Mouse (Mus musculus): ENCODE data around the gene Tmbim1. TPM values are rescaled to one million over a fixed set of nuclear protein-coding genes. Genes with fewer than 3 reads are reported as not detected.
"Not testable (repeated sequence)": the region's sequence is repeated elsewhere in the genome, so short reads cannot be mapped to it uniquely, and the experiment has no call there.

The Tmbim1 gene
- polyA plus RNA-seq (2015; fragmentation: Nextera tagmentation; extraction: Ambion mirVana): 58.8 and 69.6 TPM in 2 replicates

GRCm38 (mm10) chr1:74305522-74305921, at the start of gene Tmbim1:
Gene Tmbim1 (minus strand): TSS chr1:74305622.
- ATAC-seq (ENCODE audit: insufficient number of reproducible peaks, low FRiP score, low TSS enrichment, low read depth): no peak
- 69% methylated on average over 2 of the region's 2 CpGs for WGBS
- H3K27ac ChIP-seq: peak within 1 kb of the TSS; percentile 94
- H3K4me2 ChIP-seq: peak within 1 kb of the TSS; percentile 67
- no peak within 1 kb of the TSS for H3K9ac ChIP-seq
- no peaks in the 10 kb centered on the region for H3K9me3 ChIP-seq
- H3K4me1 ChIP-seq: peaks cover 32% of the 10 kb centered on the region
- H3K4me3 ChIP-seq: peak within 1 kb of the TSS; percentile 76
- H3K27me3 ChIP-seq: no peaks in the 10 kb centered on the region
- H3K36me3 ChIP-seq: no peaks in the 10 kb centered on the region

GRCm38 (mm10) chr1:74353453-74354229, 48.2 kb upstream of the Tmbim1 start:
- WGBS: 91% methylated on average over 9 of the region's 9 CpGs
- H3K4me2 ChIP-seq: no peak overlapping the region
- no peak for ATAC-seq (ENCODE audit: insufficient number of reproducible peaks, low FRiP score, low TSS enrichment, low read depth)
- H3K9ac ChIP-seq: no peak overlapping the region
- H3K9me3 ChIP-seq: no peaks in the 10 kb centered on the region
- no peaks in the 10 kb centered on the region for H3K4me1 ChIP-seq
- H3K36me3 ChIP-seq: peaks cover 40% of the 10 kb centered on the region
- no peak overlapping the region for H3K4me3 ChIP-seq
- no peak overlapping the region for H3K27ac ChIP-seq
- H3K27me3 ChIP-seq: no peaks in the 10 kb centered on the region

GRCm38 (mm10) chr1:74352532-74353096, 47.2 kb upstream of the Tmbim1 start:
- 80% methylated on average over 5 of the region's 5 CpGs for WGBS
- peaks cover 42% of the 10 kb centered on the region for H3K36me3 ChIP-seq
- no peaks in the 10 kb centered on the region for H3K9me3 ChIP-seq
- no peak overlapping the region for H3K9ac ChIP-seq
- H3K27ac ChIP-seq: no peak overlapping the region
- no peak overlapping the region for H3K4me3 ChIP-seq
- H3K4me1 ChIP-seq: no peaks in the 10 kb centered on the region
- no peak for ATAC-seq (ENCODE audit: insufficient number of reproducible peaks, low FRiP score, low TSS enrichment, low read depth)
- H3K27me3 ChIP-seq: no peaks in the 10 kb centered on the region
- no peak overlapping the region for H3K4me2 ChIP-seq

- H3K4me2 ChIP-seq: no peak overlapping the region
- H3K4me3 ChIP-seq: no peak overlapping the region
- H3K9ac ChIP-seq: no peak overlapping the region
- peaks cover 45% of the 10 kb centered on the region for H3K36me3 ChIP-seq
- no peak for ATAC-seq (ENCODE audit: insufficient number of reproducible peaks, low FRiP score, low TSS enrichment, low read depth)
- no peaks in the 10 kb centered on the region for H3K27me3 ChIP-seq
- H3K27ac ChIP-seq: no peak overlapping the region
- H3K9me3 ChIP-seq: no peaks in the 10 kb centered on the region
- 86% methylated on average over 13 of the region's 13 CpGs for WGBS
- no peaks in the 10 kb centered on the region for H3K4me1 ChIP-seq
Measured at GRCm38 (mm10) chr1:74351185-74351769, 45.9 kb upstream of the Tmbim1 start.

GRCm38 (mm10) chr1:74344163-74344916, 38.9 kb upstream of the Tmbim1 start:
- Histone ChIP-seq H3K27me3 (no peaks in the 10 kb centered on the region), H3K4me3 (no peak overlapping the region), H3K9ac (no peak overlapping the region), H3K4me2 (no peak overlapping the region), H3K4me1 (peaks cover 8% of the 10 kb centered on the region; the same call in 1 of the 2 replicates), H3K27ac (no peak overlapping the region), H3K9me3 (no peaks in the 10 kb centered on the region), H3K36me3 (peaks cover 10% of the 10 kb centered on the region)
- WGBS: 67% methylated on average over 11 of the region's 11 CpGs
- ATAC-seq (ENCODE audit: insufficient number of reproducible peaks, low FRiP score, low TSS enrichment, low read depth): no peak

- H3K27me3 ChIP-seq: no peaks in the 10 kb centered on the region
Measured at GRCm38 (mm10) chr1:74343161-74343560, 37.7 kb upstream of the Tmbim1 start.

GRCm38 (mm10) chr1:74342308-74342707, 36.9 kb upstream of the Tmbim1 start:
- H3K9ac ChIP-seq: no peak overlapping the region
- H3K4me3 ChIP-seq: no peak overlapping the region
- peaks cover 17% of the 10 kb centered on the region; the same call in 1 of the 2 replicates for H3K4me1 ChIP-seq
- H3K27ac ChIP-seq: no peak overlapping the region
- H3K36me3 ChIP-seq: 0 out of 2 replicates have a peak, but pooled peaks cover under 1% of the 10 kb centered on the region
- WGBS: 92% methylated on average over 1 of the region's 1 CpGs
- H3K4me2 ChIP-seq: no peak overlapping the region
- no peaks in the 10 kb centered on the region for H3K9me3 ChIP-seq
- H3K27me3 ChIP-seq: no peaks in the 10 kb centered on the region
- ATAC-seq (ENCODE audit: insufficient number of reproducible peaks, low FRiP score, low TSS enrichment, low read depth): no peak

More at GRCm38 (mm10) chr1:74343161-74343560, 37.7 kb upstream of the Tmbim1 start:
- Histone ChIP-seq H3K4me1 (peaks cover 12% of the 10 kb centered on the region; the same call in 1 of the 2 replicates), H3K4me2 (no peak overlapping the region), H3K36me3 (0 out of 2 replicates have a peak, but pooled peaks cover 5% of the 10 kb centered on the region), H3K27ac (no peak overlapping the region), H3K9ac (no peak overlapping the region), H3K9me3 (no peaks in the 10 kb centered on the region), H3K4me3 (no peak overlapping the region)
- WGBS: 63% methylated on average over 5 of the region's 5 CpGs
- ATAC-seq (ENCODE audit: insufficient number of reproducible peaks, low FRiP score, low TSS enrichment, low read depth): no peak

- Histone ChIP-seq H3K4me2 (no peak overlapping the region), H3K27me3 (no peaks in the 10 kb centered on the region), H3K9me3 (no peaks in the 10 kb centered on the region), H3K27ac (no peak overlapping the region), H3K4me3 (no peak overlapping the region), H3K36me3 (no peaks in the 10 kb centered on the region), H3K4me1 (peaks cover 17% of the 10 kb centered on the region; the same call in 1 of the 2 replicates), H3K9ac (no peak overlapping the region)
- ATAC-seq (ENCODE audit: insufficient number of reproducible peaks, low FRiP score, low TSS enrichment, low read depth): no peak
- 84% methylated on average over 7 of the region's 7 CpGs for WGBS
Measured at GRCm38 (mm10) chr1:74341898-74342297, 36.5 kb upstream of the Tmbim1 start.

- not testable (repeated sequence) for H3K4me2 ChIP-seq; H3K9ac ChIP-seq; H3K27me3 ChIP-seq; H3K9me3 ChIP-seq; ATAC-seq (ENCODE audit: insufficient number of reproducible peaks, low FRiP score, low TSS enrichment, low read depth); H3K27ac ChIP-seq; H3K4me3 ChIP-seq; H3K36me3 ChIP-seq
- 80% methylated on average over 4 of the region's 4 CpGs for WGBS
- peaks cover 17% of the 10 kb centered on the region; the same call in 1 of the 2 replicates for H3K4me1 ChIP-seq
Measured at GRCm38 (mm10) chr1:74340992-74341391, 35.6 kb upstream of the Tmbim1 start.

- Histone ChIP-seq H3K27ac (no peak overlapping the region), H3K9me3 (no peaks in the 10 kb centered on the region), H3K27me3 (no peaks in the 10 kb centered on the region), H3K4me2 (no peak overlapping the region), H3K9ac (no peak overlapping the region), H3K36me3 (no peaks in the 10 kb centered on the region), H3K4me1 (peaks cover 15% of the 10 kb centered on the region; the same call in 1 of the 2 replicates), H3K4me3 (no peak overlapping the region)
- WGBS: 95% methylated on average over 6 of the region's 6 CpGs
- ATAC-seq (ENCODE audit: insufficient number of reproducible peaks, low FRiP score, low TSS enrichment, low read depth): no peak
Measured at GRCm38 (mm10) chr1:74340361-74340764, 34.9 kb upstream of the Tmbim1 start.

- H3K9me3 ChIP-seq: no peaks in the 10 kb centered on the region
- no peak overlapping the region for H3K27ac ChIP-seq
- H3K4me1 ChIP-seq: peaks cover 18% of the 10 kb centered on the region; the same call in 1 of the 2 replicates
- H3K27me3 ChIP-seq: no peaks in the 10 kb centered on the region
- whole genome bisulfite sequencing: 91% methylated on average over 9 of the region's 9 CpGs
- H3K9ac ChIP-seq: no peak overlapping the region
- H3K4me3 ChIP-seq: no peak overlapping the region
- no peak overlapping the region for H3K4me2 ChIP-seq
- H3K36me3 ChIP-seq: no peaks in the 10 kb centered on the region
- no peak for ATAC-seq (ENCODE audit: insufficient number of reproducible peaks, low FRiP score, low TSS enrichment, low read depth)
Measured at GRCm38 (mm10) chr1:74339917-74340316, 34.5 kb upstream of the Tmbim1 start.
